Mouse (Mus musculus): Measurements from ENCODE around the gene Ttc9c. TPM values are rescaled to one million over a fixed set of nuclear protein-coding genes. Genes with fewer than 3 reads are reported as not detected.
A peak's percentile ranks its signal among the peaks of the same experiment; 100 is the strongest.
"Not testable (repeated sequence)": the region's sequence is repeated elsewhere in the genome, so short reads cannot be mapped to it uniquely, and the experiment has no call there.

The Ttc9c gene
- total and polyA plus RNA-seq, 2 experiments from 2014 or later, result 41.1 to 55.2 TPM

GRCm38 (mm10) chr19:8839908-8840791, 21.0 kb upstream of the Ttc9c start:
- WGBS, result 12% methylated on average over 29 of the region's 29 CpGs
- Histone ChIP-seq H3K9ac (replicated peaks; ENCODE audit: low read length) (peak overlapping the region; percentile 73), H3K27ac (peak overlapping the region; percentile 97), H3K4me2 (ENCODE audit: low read depth, low read length) (peak overlapping the region; percentile 91), H3K36me3 (ENCODE audit: insufficient read depth, low read length) (peaks cover 3% of the 10 kb centered on the region; the same call in 1 of the 2 replicates), H3K9me3 (ENCODE audit: low read length) (no peaks in the 10 kb centered on the region), H3K4me1 (ENCODE audit: insufficient read depth, low read length) (peaks cover 8% of the 10 kb centered on the region), H3K27me3 (ENCODE audit: insufficient read depth, low read length) (no peaks in the 10 kb centered on the region), H3K4me3 (ENCODE audit: low read length) (peak overlapping the region; percentile 51)
- ATAC-seq (peak; percentile 28), DNase-seq (ENCODE audit: low spot score) (peak; percentile 76)
- TF ChIP-seq CTCF (IDR thresholded peaks at IDR 0.05; ENCODE audit: low read depth), result no peak

GRCm38 (mm10) chr19:8839103-8839907, 20.2 kb upstream of the Ttc9c start, which contains the start of gene Gng3:
TSS of gene Gng3 (minus strand) at chr19:8839194.
- ATAC-seq (peak; percentile 87), DNase-seq (ENCODE audit: low spot score) (peak; percentile 92)
- Histone ChIP-seq H3K27ac (peak within 1 kb of the TSS; percentile 97), H3K36me3 (ENCODE audit: insufficient read depth, low read length) (peaks cover 10% of the 10 kb centered on the region; the same call in 1 of the 2 replicates), H3K9me3 (ENCODE audit: low read length) (no peaks in the 10 kb centered on the region), H3K4me3 (ENCODE audit: low read length) (peak within 1 kb of the TSS; percentile 51), H3K4me2 (ENCODE audit: low read depth, low read length) (peak within 1 kb of the TSS; percentile 91), H3K4me1 (ENCODE audit: insufficient read depth, low read length) (peaks cover 8% of the 10 kb centered on the region), H3K27me3 (ENCODE audit: insufficient read depth, low read length) (no peaks in the 10 kb centered on the region), H3K9ac (replicated peaks; ENCODE audit: low read length) (peak within 1 kb of the TSS; percentile 73)
- peak; percentile 12; the same call in 1 of the 2 replicates for TF ChIP-seq CTCF (IDR thresholded peaks at IDR 0.05; ENCODE audit: low read depth)
- WGBS, result 30% methylated on average over 11 of the region's 11 CpGs

DNA sequence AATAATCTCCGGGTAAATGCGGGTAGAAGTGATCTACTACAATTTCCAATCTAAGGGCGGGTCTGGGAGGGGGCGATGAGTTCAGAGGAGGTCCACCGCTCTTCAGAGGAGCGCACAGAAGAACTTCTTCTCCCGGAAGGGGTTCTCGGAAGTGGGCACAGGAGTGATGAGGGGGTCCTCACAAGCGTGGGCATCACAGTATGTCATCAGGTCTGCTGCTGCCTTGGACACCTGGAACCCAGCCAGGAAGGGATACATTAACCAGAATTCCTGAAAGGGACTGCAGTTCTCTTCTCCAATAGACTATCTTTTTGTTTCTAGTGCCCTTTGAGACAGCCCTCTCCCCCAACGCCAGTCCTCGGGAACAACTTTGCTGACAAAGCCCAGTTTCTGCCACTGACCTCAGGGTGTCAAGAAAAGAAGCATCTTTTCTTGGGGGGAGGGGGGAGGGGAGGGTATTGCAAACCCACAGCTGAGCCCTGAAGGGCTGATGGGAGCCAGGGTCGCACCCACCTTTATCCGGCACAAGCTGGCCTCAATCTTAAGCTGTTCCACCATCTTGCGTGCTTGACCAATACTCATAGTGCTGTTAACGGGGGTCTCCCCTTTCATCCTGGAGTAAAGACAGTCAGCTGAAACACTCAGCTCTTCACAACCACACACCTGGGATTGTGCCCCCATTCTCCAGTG, 19.1 kb upstream of the Ttc9c start:
- peak overlapping the region; percentile 51 for H3K4me3 ChIP-seq (ENCODE audit: low read length)
- ATAC-seq, result no peak

GRCm38 (mm10) chr19:8837251-8837791, 18.2 kb upstream of the Ttc9c start, which contains the start of gene Bscl2:
TSS of gene Bscl2 (plus strand) at chr19:8837467.
- Histone ChIP-seq H3K4me2 (ENCODE audit: low read depth, low read length) (peak within 1 kb of the TSS; percentile 91), H3K9ac (replicated peaks; ENCODE audit: low read length) (peak within 1 kb of the TSS; percentile 73), H3K9me3 (ENCODE audit: low read length) (no peaks in the 10 kb centered on the region), H3K4me1 (ENCODE audit: insufficient read depth, low read length) (peaks cover 8% of the 10 kb centered on the region), H3K27ac (peak within 1 kb of the TSS; percentile 97), H3K36me3 (ENCODE audit: insufficient read depth, low read length) (peaks cover 23% of the 10 kb centered on the region), H3K27me3 (ENCODE audit: insufficient read depth, low read length) (no peaks in the 10 kb centered on the region), H3K4me3 (ENCODE audit: low read length) (peak within 1 kb of the TSS; percentile 51)
- DNase-seq (ENCODE audit: low spot score) (peak; percentile 94), ATAC-seq (peak; percentile 81)
- TF ChIP-seq CTCF (IDR thresholded peaks at IDR 0.05; ENCODE audit: low read depth), result peak; percentile 62
- under 1% methylated on average over 38 of the region's 38 CpGs for WGBS

More for the DNA sequence above, 19.1 kb upstream of the Ttc9c start:
- no peak for TF ChIP-seq CTCF (IDR thresholded peaks at IDR 0.05; ENCODE audit: low read depth)
- Histone ChIP-seq H3K9ac (replicated peaks; ENCODE audit: low read length) (peak overlapping the region; percentile 73), H3K4me1 (ENCODE audit: insufficient read depth, low read length) (peaks cover 8% of the 10 kb centered on the region), H3K27ac (peak overlapping the region; percentile 97), H3K27me3 (ENCODE audit: insufficient read depth, low read length) (no peaks in the 10 kb centered on the region), H3K9me3 (ENCODE audit: low read length) (no peaks in the 10 kb centered on the region), H3K4me2 (ENCODE audit: low read depth, low read length) (peak overlapping the region; percentile 91), H3K36me3 (ENCODE audit: insufficient read depth, low read length) (peaks cover 14% of the 10 kb centered on the region; the same call in 1 of the 2 replicates)
- WGBS, result 9% methylated on average over 15 of the region's 15 CpGs
- peak; percentile 67 for DNase-seq (ENCODE audit: low spot score)

GRCm38 (mm10) chr19:8836327-8836726, 17.2 kb upstream of the Ttc9c start:
- H3K4me3 ChIP-seq (ENCODE audit: low read length); DNase-seq (ENCODE audit: low spot score); ATAC-seq; H3K9ac ChIP-seq (replicated peaks; ENCODE audit: low read length); H3K4me2 ChIP-seq (ENCODE audit: low read depth, low read length); H3K9me3 ChIP-seq (ENCODE audit: low read length); H3K27ac ChIP-seq; H3K27me3 ChIP-seq (ENCODE audit: insufficient read depth, low read length); H3K4me1 ChIP-seq (ENCODE audit: insufficient read depth, low read length): not testable (repeated sequence)
- H3K36me3 ChIP-seq (ENCODE audit: insufficient read depth, low read length), result peaks cover 30% of the 10 kb centered on the region
- WGBS, result 96% methylated on average over 10 of the region's 10 CpGs

DNA sequence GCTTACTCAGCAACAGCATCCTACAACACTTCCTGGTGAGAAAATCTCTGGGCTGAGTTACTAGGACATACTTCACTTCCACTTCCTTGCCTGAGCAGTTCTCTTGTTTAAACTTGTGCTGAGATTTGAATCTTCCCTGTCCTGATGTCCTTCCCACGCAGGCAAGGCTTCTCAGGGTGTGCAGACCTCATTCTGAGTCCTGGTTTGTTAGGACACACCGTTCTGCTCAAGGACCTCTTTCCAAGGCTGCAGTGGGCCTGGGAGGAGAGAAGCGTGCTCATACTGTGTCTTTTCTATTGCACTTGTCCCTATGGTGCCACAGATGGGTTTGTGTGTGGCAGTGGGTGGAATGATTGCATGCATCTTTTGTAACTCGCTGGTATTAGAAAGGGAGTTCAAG, 13.8 kb upstream of the Ttc9c start:
- Histone ChIP-seq H3K27ac (no peak overlapping the region), H3K9me3 (ENCODE audit: low read length) (no peaks in the 10 kb centered on the region), H3K27me3 (ENCODE audit: insufficient read depth, low read length) (no peaks in the 10 kb centered on the region), H3K4me3 (ENCODE audit: low read length) (no peak overlapping the region), H3K36me3 (ENCODE audit: insufficient read depth, low read length) (peaks cover 64% of the 10 kb centered on the region), H3K9ac (replicated peaks; ENCODE audit: low read length) (no peak overlapping the region), H3K4me1 (ENCODE audit: insufficient read depth, low read length) (no peaks in the 10 kb centered on the region), H3K4me2 (ENCODE audit: low read depth, low read length) (no peak overlapping the region)
- WGBS, result 87% methylated on average over 4 of the region's 4 CpGs
- DNase-seq (ENCODE audit: low spot score), result no peak
- no peak for TF ChIP-seq CTCF (IDR thresholded peaks at IDR 0.05; ENCODE audit: low read depth)
- no peak for ATAC-seq

All from hindbrain, postnatal 0 days (tissue).